Comparison of ENCODE assay signal across 9 mouse cellular contexts in genomic region chr10:75451036-75451786, GRCm38 (mm10). TPM values are rescaled to one million over a fixed set of nuclear protein-coding genes. Genes with fewer than 3 reads are reported as not detected.
DNase-seq lines count a peak whose midpoint lies in the region; ATAC-seq and TF ChIP-seq lines count a peak whose summit lies in the region.
"Had no signal": no experiment of that assay in that cellular context is flagged by ENCODE, and none has a peak within 500 bp of the region (broad histone marks: within the 10 kb centered on the region; RNA-seq: fewer than 3 reads in every experiment).

No protein-coding gene starts in this region.

- DNase-seq in embryonic facial prominence, embryonic 11.5 days (ENCODE audit: low spot score): peak; percentile 42
- no peak for DNase-seq in embryonic facial prominence, embryonic 10.5 days (ENCODE audit: low spot score)
- peak; percentile 35 for DNase-seq in cerebellum, adult 11-12 months
- DNase-seq in gastrocnemius, adult 8-10 months (ENCODE audit: low spot score in 2 of 2): peak; percentile 43 to 44
- peak; percentile 81 for DNase-seq in hindbrain, postnatal 0 days (ENCODE audit: low spot score)
- DNase-seq in lung, postnatal 0 days (ENCODE audit: low spot score): peak; percentile 87
- DNase-seq in stomach, postnatal 0 days (ENCODE audit: low spot score): peak; percentile 34
- DNase-seq in right cerebral cortex, postnatal 36 days (ENCODE audit: low spot score in 2 of 2): no peak

- TF ChIP-seq EP300 in lung, postnatal 0 days (IDR thresholded peaks at IDR 0.05): no peak; the same call in 1 of the 2 replicates
- no peak for TF ChIP-seq EP300 in stomach, postnatal 0 days (optimal IDR thresholded peaks at IDR 0.05)

- H3K27ac ChIP-seq in embryonic facial prominence, embryonic 11.5 days (replicated peaks; ENCODE audit: low read depth, low read length): no peak overlapping the region
- H3K27ac ChIP-seq in embryonic facial prominence, embryonic 10.5 days (replicated peaks): no peak overlapping the region
- peak overlapping the region; percentile 68; the same call in 1 of the 2 replicates for H3K27ac ChIP-seq in hindbrain, postnatal 0 days
- H3K27ac ChIP-seq in lung, postnatal 0 days (ENCODE audit: low read length): 0 out of 2 replicates have a peak overlapping the region, but pooled peaks have one; percentile 59
- 0 out of 2 replicates have a peak overlapping the region, but pooled peaks have one; percentile 9 for H3K27ac ChIP-seq in stomach, postnatal 0 days (replicated peaks)

- no peak overlapping the region for H3K4me3 ChIP-seq in embryonic facial prominence, embryonic 11.5 days (ENCODE audit: low read depth, low read length)
- H3K4me3 ChIP-seq in embryonic facial prominence, embryonic 10.5 days: no peak overlapping the region
- H3K4me3 ChIP-seq in hindbrain, postnatal 0 days (ENCODE audit: low read length): no peak overlapping the region
- H3K4me3 ChIP-seq in lung, postnatal 0 days (ENCODE audit: low read depth, low read length): no peak overlapping the region
- H3K4me3 ChIP-seq in stomach, postnatal 0 days (ENCODE audit: low read depth, low read length): no peak overlapping the region
- H3K4me3 ChIP-seq: megakaryocyte, embryonic 14.5 days had no signal

- H3K9ac ChIP-seq in embryonic facial prominence, embryonic 11.5 days (replicated peaks; ENCODE audit: low read length): no peak overlapping the region
- H3K9ac ChIP-seq in hindbrain, postnatal 0 days (replicated peaks; ENCODE audit: low read length): no peak overlapping the region
- no peak overlapping the region for H3K9ac ChIP-seq in lung, postnatal 0 days (replicated peaks; ENCODE audit: low read depth)
- no peak overlapping the region for H3K9ac ChIP-seq in stomach, postnatal 0 days (ENCODE audit: low read length)

- WGBS in embryonic facial prominence, embryonic 11.5 days: 55% methylated on average over 10 of the region's 10 CpGs
- 63% methylated on average over 10 of the region's 10 CpGs for WGBS in embryonic facial prominence, embryonic 10.5 days
- 23% methylated on average over 10 of the region's 10 CpGs for WGBS in hindbrain, postnatal 0 days
- 9% methylated on average over 10 of the region's 10 CpGs for WGBS in lung, postnatal 0 days
- WGBS in stomach, postnatal 0 days: 39% methylated on average over 10 of the region's 10 CpGs

- no peak overlapping the region for H3K4me2 ChIP-seq in embryonic facial prominence, embryonic 11.5 days (ENCODE audit: low read depth, low read length)
- H3K4me2 ChIP-seq in hindbrain, postnatal 0 days (ENCODE audit: low read depth, low read length): no peak overlapping the region
- no peak overlapping the region for H3K4me2 ChIP-seq in lung, postnatal 0 days (replicated peaks; ENCODE audit: low read depth, low read length)
- no peak overlapping the region for H3K4me2 ChIP-seq in stomach, postnatal 0 days (replicated peaks; ENCODE audit: low read depth)

- no peaks in the 10 kb centered on the region for H3K4me1 ChIP-seq in embryonic facial prominence, embryonic 11.5 days (ENCODE audit: control insufficient read depth, insufficient read depth, low read length)
- H3K4me1 ChIP-seq in embryonic facial prominence, embryonic 10.5 days: peaks cover 27% of the 10 kb centered on the region
- peaks cover 3% of the 10 kb centered on the region; the same call in 1 of the 2 replicates for H3K4me1 ChIP-seq in hindbrain, postnatal 0 days (ENCODE audit: insufficient read depth, low read length)
- peaks cover 18% of the 10 kb centered on the region; the same call in 1 of the 2 replicates for H3K4me1 ChIP-seq in lung, postnatal 0 days (ENCODE audit: insufficient read depth, low read depth, low read length)
- no peaks in the 10 kb centered on the region for H3K4me1 ChIP-seq in stomach, postnatal 0 days (replicated peaks; ENCODE audit: control insufficient read depth, insufficient read depth)

- ATAC-seq in embryonic facial prominence, embryonic 11.5 days (replicated peaks; ENCODE audit: insufficient number of reproducible peaks, low FRiP score, low TSS enrichment, low read depth): 0 out of 2 replicates have a peak, but pooled peaks have one; percentile 44
- ATAC-seq in hindbrain, postnatal 0 days: peak; percentile 88
- peak; percentile 68 for ATAC-seq in lung, postnatal 0 days
- peak; percentile 65; the same call in 1 of the 2 replicates for ATAC-seq in stomach, postnatal 0 days (ENCODE audit: low FRiP score, low TSS enrichment)

- TF ChIP-seq CTCF in hindbrain, postnatal 0 days (IDR thresholded peaks at IDR 0.05; ENCODE audit: low read depth): no peak
- TF ChIP-seq CTCF in lung, postnatal 0 days (IDR thresholded peaks at IDR 0.05): no peak
- TF ChIP-seq CTCF in stomach, postnatal 0 days (IDR thresholded peaks at IDR 0.05; ENCODE audit: low read depth): no peak

- no peaks in the 10 kb centered on the region for H3K36me3 ChIP-seq in embryonic facial prominence, embryonic 11.5 days (replicated peaks; ENCODE audit: control insufficient read depth, insufficient read depth, low read depth, low read length)
- H3K36me3 ChIP-seq in embryonic facial prominence, embryonic 10.5 days (replicated peaks): no peaks in the 10 kb centered on the region
- no peaks in the 10 kb centered on the region for H3K36me3 ChIP-seq in hindbrain, postnatal 0 days (ENCODE audit: insufficient read depth, low read length)
- H3K36me3 ChIP-seq in lung, postnatal 0 days (ENCODE audit: insufficient read depth, low read length): no peaks in the 10 kb centered on the region
- H3K36me3 ChIP-seq in stomach, postnatal 0 days (ENCODE audit: control insufficient read depth, insufficient read depth, low read length): no peaks in the 10 kb centered on the region

- no peaks in the 10 kb centered on the region for H3K27me3 ChIP-seq in embryonic facial prominence, embryonic 11.5 days (ENCODE audit: control insufficient read depth, insufficient read depth, low read length)
- no peaks in the 10 kb centered on the region for H3K27me3 ChIP-seq in embryonic facial prominence, embryonic 10.5 days (replicated peaks; ENCODE audit: low read depth, poor library complexity, severe bottlenecking)
- no peaks in the 10 kb centered on the region for H3K27me3 ChIP-seq in hindbrain, postnatal 0 days (ENCODE audit: insufficient read depth, low read length)
- H3K27me3 ChIP-seq in lung, postnatal 0 days (replicated peaks; ENCODE audit: insufficient read depth, low read length): no peaks in the 10 kb centered on the region
- H3K27me3 ChIP-seq in stomach, postnatal 0 days (ENCODE audit: control insufficient read depth, insufficient read depth, low read length): no peaks in the 10 kb centered on the region

- no peaks in the 10 kb centered on the region for H3K9me3 ChIP-seq in embryonic facial prominence, embryonic 11.5 days (replicated peaks; ENCODE audit: control insufficient read depth, low read length)
- no peaks in the 10 kb centered on the region for H3K9me3 ChIP-seq in embryonic facial prominence, embryonic 10.5 days
- H3K9me3 ChIP-seq in hindbrain, postnatal 0 days (ENCODE audit: low read length): no peaks in the 10 kb centered on the region
- H3K9me3 ChIP-seq in lung, postnatal 0 days (ENCODE audit: low read length): no peaks in the 10 kb centered on the region
- H3K9me3 ChIP-seq in stomach, postnatal 0 days (ENCODE audit: control insufficient read depth, low read length): no peaks in the 10 kb centered on the region
- H3K9me3 ChIP-seq: megakaryocyte, embryonic 14.5 days had no signal

RNA-seq across cellular contexts. Expression of gene Upb1, which starts 50.3 kb away (rescaled TPM):
- 0.07 and 0.25 TPM in 2 replicates for polyA plus RNA-seq in embryonic facial prominence, embryonic 11.5 days (2014; fragmentation: Nextera tagmentation; extraction: Ambion mirVana)
- 0.14 TPM in 1 of 2 replicates, not detected in the other for polyA plus RNA-seq in embryonic facial prominence, embryonic 10.5 days (2016; fragmentation: Nextera tagmentation; extraction: Ambion mirVana)
- total RNA-seq in gastrocnemius, adult 8-10 months (2022): under 1 TPM in 2 of 4 experiments, not detected in 2; 0.10 to 0.48 TPM
- total RNA-seq in hindbrain, postnatal 0 days (2014; rRNA removed): 0.26 and 0.50 TPM in 2 replicates
- 0.71 and 1.4 TPM in 2 replicates for polyA plus RNA-seq in hindbrain, postnatal 0 days (2015; fragmentation: Nextera tagmentation; extraction: Ambion mirVana)
- polyA plus RNA-seq in lung, postnatal 0 days (2015; fragmentation: Nextera tagmentation; extraction: Ambion mirVana): 0.27 and 0.33 TPM in 2 replicates
- 3.8 and 5.3 TPM in 2 replicates for polyA plus RNA-seq in stomach, postnatal 0 days (2015; fragmentation: Nextera tagmentation; extraction: Ambion mirVana)

Comparison
In these comparisons a context has a peak if more than half of its experiments do, and no peak if none do; other contexts are left out.
1. DNase-seq: peak in embryonic facial prominence, embryonic 11.5 days (single experiment), cerebellum, adult 11-12 months (single experiment), gastrocnemius, adult 8-10 months (2 of 2), hindbrain, postnatal 0 days (single experiment), lung, postnatal 0 days (single experiment) and stomach, postnatal 0 days (single experiment); none in embryonic facial prominence, embryonic 10.5 days (single experiment) and right cerebral cortex, postnatal 36 days (0 of 2).
2. H3K27ac ChIP-seq: peak in hindbrain, postnatal 0 days (single experiment), lung, postnatal 0 days (single experiment) and stomach, postnatal 0 days (single experiment); none in embryonic facial prominence, embryonic 11.5 days (single experiment) and embryonic facial prominence, embryonic 10.5 days (single experiment).
3. Peak in every context shown above with its lines, with median percentiles within 50 percentile points of each other: ATAC-seq.